Mouse (Mus musculus) heart, adult 2 months (tissue): ENCODE measurements around the gene Usp19.

Source experiments
- CTCF ChIP-seq: fragments of 200-600 bp; IDR thresholded peaks from 2 replicates; pipeline ENCODE4 v1.8.1; 2022; ENCODE audit warnings: antibody characterized with exemption, mild to moderate bottlenecking, moderate library complexity
- EP300 ChIP-seq: fragments of 200-500 bp; IDR thresholded peaks from 2 replicates; pipeline ENCODE4 v1.6.1; 2011; ENCODE audit warnings: low read depth, low read length, control low read depth; ENCODE audit not compliant: insufficient read depth
- POLR2A ChIP-seq: fragments of 200-500 bp; IDR thresholded peaks from 2 replicates; pipeline ENCODE4 v1.6.1; 2011; ENCODE audit warnings: mild to moderate bottlenecking, low read depth, low read length, control low read depth; ENCODE audit not compliant: insufficient read depth

DNA sequence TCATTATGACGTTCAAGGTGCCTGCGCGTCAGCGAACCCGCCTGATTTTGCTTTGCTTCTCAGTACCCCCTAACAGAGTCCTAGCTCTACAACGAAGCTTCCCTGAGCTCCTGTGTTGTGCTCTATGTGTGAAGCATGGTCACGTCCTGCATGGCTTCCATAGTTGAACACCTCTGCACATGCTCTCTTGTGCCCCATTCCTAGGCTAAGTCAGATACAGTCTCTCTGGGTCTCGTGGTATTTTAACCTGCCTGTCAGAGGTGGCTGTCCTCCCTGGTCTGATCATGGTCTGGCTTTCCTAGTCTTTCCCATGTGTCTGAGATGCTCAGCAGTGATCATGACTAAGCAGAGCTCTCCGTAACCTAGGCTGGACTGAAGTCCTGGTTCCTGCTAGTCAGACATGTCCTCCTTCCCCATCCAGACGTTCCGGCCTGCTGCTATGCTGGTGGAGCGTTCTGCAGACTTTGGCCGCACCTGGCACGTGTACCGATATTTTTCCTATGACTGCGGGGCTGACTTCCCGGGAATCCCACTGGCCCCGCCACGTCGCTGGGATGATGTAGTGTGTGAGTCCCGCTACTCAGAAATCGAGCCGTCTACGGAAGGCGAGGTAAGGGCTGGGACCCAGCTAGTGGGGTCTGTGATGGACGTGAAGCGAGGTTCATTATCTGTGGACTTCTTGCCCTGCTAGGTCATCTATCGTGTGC is 9.4 kb upstream of the Usp19 start:
- TF ChIP-seq CTCF (no peak), POLR2A (no peak; the same call in 1 of the 2 replicates), EP300 (no peak)
